Mouse (Mus musculus) ES-E14 (cell line): ENCODE data around the gene Aftph.

Experiments used
- CHD2 ChIP-seq: IDR thresholded peaks from 2 replicates; pipeline ENCODE4 v1.6.1; 2014; ENCODE audit warnings: mild to moderate bottlenecking, low read depth, low read length, inconsistent platforms
- HCFC1 ChIP-seq: IDR thresholded peaks from 2 replicates; pipeline ENCODE4 v1.6.1; 2012; ENCODE audit warnings: low read length, inconsistent platforms, borderline replicate concordance; ENCODE audit not compliant: insufficient read depth
- MAFK ChIP-seq: IDR thresholded peaks from 2 replicates; pipeline ENCODE4 v1.6.1; 2014; ENCODE audit warnings: mild to moderate bottlenecking, low read depth, low read length, inconsistent platforms; ENCODE audit not compliant: insufficient read depth
- ZC3H11A ChIP-seq: IDR thresholded peaks from 2 replicates; pipeline ENCODE4 v1.6.1; 2012; ENCODE audit warnings: low read depth, mild to moderate bottlenecking, inconsistent platforms, low read length, borderline replicate concordance

- TF ChIP-seq ZC3H11A (no peak), MAFK (no peak), HCFC1 (no peak), CHD2 (no peak)
Observed at GRCm38 (mm10) chr11:20651166-20651565, 90.2 kb downstream of the Aftph start.
